Mouse (Mus musculus) neural tube, embryonic 12.5 days (tissue): ENCODE results near the gene Ank. TPM values are rescaled to one million over a fixed set of nuclear protein-coding genes. Genes with fewer than 3 reads are reported as not detected.
A peak's percentile ranks its signal among the peaks of the same experiment; 100 is the strongest.
"Not testable (repeated sequence)": the region's sequence is repeated elsewhere in the genome, so short reads cannot be mapped to it uniquely, and the experiment has no call there.

Experiments used
- ATAC-seq: fragments of 200-750 bp; cut with Nextera tagmentation; 2 replicates; pipeline ENCODE4 v1.8.0; 2017; ENCODE audit warnings: low read depth, mild to moderate bottlenecking, moderate TSS enrichment, moderate library complexity; ENCODE audit not compliant: low FRiP score
- H3K27ac ChIP-seq: fragments of 300-500 bp; sonication (generic); 2 replicates; pipeline ENCODE4 v1.5.1; 2016
- H3K27me3 ChIP-seq: fragments of 300-500 bp; sonication (generic); replicated peaks from 2 replicates; pipeline ENCODE4 v1.6.1; 2016; ENCODE audit warnings: mild to moderate bottlenecking
- H3K36me3 ChIP-seq: fragments of 300-500 bp; sonication (generic); 2 replicates; pipeline ENCODE4 v1.6.1; 2016; ENCODE audit warnings: mild to moderate bottlenecking
- H3K4me1 ChIP-seq: fragments of 300-500 bp; sonication (generic); 2 replicates; pipeline ENCODE4 v1.6.1; 2016
- H3K4me2 ChIP-seq: fragments of 300-500 bp; sonication (generic); replicated peaks from 2 replicates; pipeline ENCODE4 v1.6.1; 2016; ENCODE audit warnings: mild to moderate bottlenecking
- H3K4me3 ChIP-seq: fragments of 300-500 bp; sonication (generic); 2 replicates; pipeline ENCODE4 v1.5.1; 2016
- H3K9ac ChIP-seq: fragments of 300-500 bp; sonication (generic); 2 replicates; pipeline ENCODE4 v1.6.1; 2016; ENCODE audit warnings: mild to moderate bottlenecking
- H3K9me3 ChIP-seq: fragments of 300-500 bp; sonication (generic); 2 replicates; pipeline ENCODE4 v1.6.1; 2016; ENCODE audit warnings: mild to moderate bottlenecking
- WGBS: fragments of 180-500 bp; shearing (Covaris S2); methylation state at CpG from one replicate; pipeline ENCODE4 v1.1.7; 2016; 5-methylcytosine and 5-hydroxymethylcytosine counted together
- polyA plus RNA-seq: library from polyadenylated mRNA; unstranded; fragments of >200 nt; fragmentation: Nextera tagmentation; extraction: Ambion mirVana; gene quantifications from 2 replicates; pipeline ENCODE4 v1.2.1, GENCODE M21; 2016

Gene Ank
- polyA plus RNA-seq, 1 experiment from 2014 or later: 12.3 TPM

GRCm38 (mm10) chr15:27470346-27470745 is 3.9 kb downstream of the Ank start:
- WGBS: 66% methylated on average over 3 of the region's 3 CpGs
- H3K4me1 ChIP-seq, H3K27me3 ChIP-seq, H3K9me3 ChIP-seq, ATAC-seq, H3K4me2 ChIP-seq, H3K36me3 ChIP-seq, H3K9ac ChIP-seq, H3K27ac ChIP-seq, H3K4me3 ChIP-seq: not testable (repeated sequence)

- WGBS: 53% methylated on average over 9 of the region's 9 CpGs
- Histone ChIP-seq H3K4me3 (no peak overlapping the region), H3K36me3 (no peaks in the 10 kb centered on the region), H3K4me1 (no peaks in the 10 kb centered on the region), H3K9me3 (no peaks in the 10 kb centered on the region), H3K27ac (no peak overlapping the region), H3K9ac (no peak overlapping the region), H3K27me3 (no peaks in the 10 kb centered on the region), H3K4me2 (no peak overlapping the region)
- ATAC-seq: no peak; the same call in 1 of the 2 replicates
Observed at GRCm38 (mm10) chr15:27472315-27472714, 5.8 kb downstream of the Ank start.

GRCm38 (mm10) chr15:27475988-27476387 is 9.5 kb downstream of the Ank start:
- H3K4me1 ChIP-seq: peaks cover 10% of the 10 kb centered on the region; the same call in 1 of the 2 replicates
- no peaks in the 10 kb centered on the region for H3K9me3 ChIP-seq
- 82% methylated on average over 15 of the region's 15 CpGs for WGBS
- no peak overlapping the region for H3K9ac ChIP-seq
- H3K4me2 ChIP-seq: no peak overlapping the region
- H3K4me3 ChIP-seq: no peak overlapping the region
- no peak overlapping the region for H3K27ac ChIP-seq
- H3K27me3 ChIP-seq: no peaks in the 10 kb centered on the region
- no peaks in the 10 kb centered on the region for H3K36me3 ChIP-seq
- no peak for ATAC-seq

GRCm38 (mm10) chr15:27476671-27477070 is 10.2 kb downstream of the Ank start:
- Histone ChIP-seq H3K9ac (no peak overlapping the region), H3K27ac (no peak overlapping the region), H3K4me1 (peaks cover 10% of the 10 kb centered on the region; the same call in 1 of the 2 replicates), H3K27me3 (no peaks in the 10 kb centered on the region), H3K36me3 (no peaks in the 10 kb centered on the region), H3K4me3 (no peak overlapping the region), H3K4me2 (no peak overlapping the region), H3K9me3 (no peaks in the 10 kb centered on the region)
- no peak for ATAC-seq
- WGBS: 92% methylated on average over 12 of the region's 12 CpGs

- Histone ChIP-seq H3K9ac (no peak overlapping the region), H3K36me3 (no peaks in the 10 kb centered on the region), H3K27me3 (no peaks in the 10 kb centered on the region), H3K27ac (no peak overlapping the region), H3K9me3 (no peaks in the 10 kb centered on the region), H3K4me2 (no peak overlapping the region), H3K4me1 (peaks cover 10% of the 10 kb centered on the region; the same call in 1 of the 2 replicates), H3K4me3 (no peak overlapping the region)
- ATAC-seq: no peak
- WGBS: 95% methylated on average over 9 of the region's 9 CpGs
Observed at GRCm38 (mm10) chr15:27477159-27477558, 10.7 kb downstream of the Ank start.

GRCm38 (mm10) chr15:27477630-27478029 is 11.2 kb downstream of the Ank start:
- 85% methylated on average over 7 of the region's 7 CpGs for WGBS
- ATAC-seq: no peak
- H3K4me2 ChIP-seq: no peak overlapping the region

GRCm38 (mm10) chr15:27480333-27481015 is 14.0 kb downstream of the Ank start:
- Histone ChIP-seq H3K9me3 (no peaks in the 10 kb centered on the region), H3K9ac (no peak overlapping the region), H3K27ac (no peak overlapping the region), H3K27me3 (no peaks in the 10 kb centered on the region), H3K36me3 (no peaks in the 10 kb centered on the region), H3K4me2 (no peak overlapping the region), H3K4me3 (no peak overlapping the region), H3K4me1 (peaks cover 14% of the 10 kb centered on the region)
- no peak for ATAC-seq
- WGBS: 90% methylated on average over 4 of the region's 4 CpGs

More at GRCm38 (mm10) chr15:27477630-27478029, 11.2 kb downstream of the Ank start:
- Histone ChIP-seq H3K27me3 (no peaks in the 10 kb centered on the region), H3K27ac (no peak overlapping the region), H3K9me3 (no peaks in the 10 kb centered on the region), H3K4me3 (no peak overlapping the region), H3K9ac (no peak overlapping the region), H3K36me3 (no peaks in the 10 kb centered on the region), H3K4me1 (peaks cover 10% of the 10 kb centered on the region; the same call in 1 of the 2 replicates)

- no peak overlapping the region for H3K9ac ChIP-seq
- peaks cover 29% of the 10 kb centered on the region for H3K4me1 ChIP-seq
- 92% methylated on average over 4 of the region's 4 CpGs for WGBS
- H3K4me3 ChIP-seq: no peak overlapping the region
- no peaks in the 10 kb centered on the region for H3K27me3 ChIP-seq
- H3K27ac ChIP-seq: no peak overlapping the region
- H3K9me3 ChIP-seq: no peaks in the 10 kb centered on the region
- ATAC-seq: no peak
- no peaks in the 10 kb centered on the region for H3K36me3 ChIP-seq
- H3K4me2 ChIP-seq: no peak overlapping the region
Observed at GRCm38 (mm10) chr15:27481956-27482355, 15.5 kb downstream of the Ank start.

- 70% methylated on average over 3 of the region's 3 CpGs for WGBS
- ATAC-seq: no peak
- H3K9ac ChIP-seq: no peak overlapping the region
- no peak overlapping the region for H3K27ac ChIP-seq
- H3K27me3 ChIP-seq: no peaks in the 10 kb centered on the region
- H3K4me3 ChIP-seq: no peak overlapping the region
- peaks cover 35% of the 10 kb centered on the region for H3K4me1 ChIP-seq
- no peak overlapping the region for H3K4me2 ChIP-seq
- H3K36me3 ChIP-seq: no peaks in the 10 kb centered on the region
- no peaks in the 10 kb centered on the region for H3K9me3 ChIP-seq
Observed at GRCm38 (mm10) chr15:27483183-27483582, 16.7 kb downstream of the Ank start.

GRCm38 (mm10) chr15:27485567-27486278 is 19.2 kb downstream of the Ank start:
- peaks cover 26% of the 10 kb centered on the region for H3K4me1 ChIP-seq
- H3K27ac ChIP-seq: no peak overlapping the region
- ATAC-seq: peak; percentile 68
- H3K9me3 ChIP-seq: no peaks in the 10 kb centered on the region
- no peaks in the 10 kb centered on the region for H3K36me3 ChIP-seq
- H3K4me3 ChIP-seq: no peak overlapping the region
- no peaks in the 10 kb centered on the region for H3K27me3 ChIP-seq
- H3K4me2 ChIP-seq: peak overlapping the region; percentile 28; the same call in 1 of the 2 replicates
- 36% methylated on average over 12 of the region's 12 CpGs for WGBS
- no peak overlapping the region for H3K9ac ChIP-seq

- Histone ChIP-seq H3K4me3 (no peak overlapping the region), H3K4me1 (peaks cover 26% of the 10 kb centered on the region), H3K4me2 (peak overlapping the region; percentile 28; the same call in 1 of the 2 replicates), H3K27ac (no peak overlapping the region), H3K36me3 (no peaks in the 10 kb centered on the region), H3K9me3 (no peaks in the 10 kb centered on the region), H3K27me3 (no peaks in the 10 kb centered on the region), H3K9ac (no peak overlapping the region)
- ATAC-seq: no peak
- WGBS: 53% methylated on average over 5 of the region's 5 CpGs
Observed at GRCm38 (mm10) chr15:27486279-27486618, 19.8 kb downstream of the Ank start.

- Histone ChIP-seq H3K27me3 (no peaks in the 10 kb centered on the region), H3K9ac (no peak overlapping the region), H3K9me3 (no peaks in the 10 kb centered on the region), H3K4me2 (no peak overlapping the region), H3K4me3 (no peak overlapping the region), H3K4me1 (peaks cover 26% of the 10 kb centered on the region), H3K27ac (no peak overlapping the region), H3K36me3 (no peaks in the 10 kb centered on the region)
- ATAC-seq: no peak
- 74% methylated on average over 8 of the region's 8 CpGs for WGBS
Observed at GRCm38 (mm10) chr15:27487059-27487458, 20.6 kb downstream of the Ank start.
